Mouse (Mus musculus) megakaryocyte, embryonic 14.5 days (primary cell): Measurements from ENCODE around the gene Rptor.

Experiments used
- FLI1 ChIP-seq: IDR thresholded peaks from 2 replicates; pipeline ENCODE4 v1.6.1; 2012; ENCODE audit warnings: low read length, inconsistent platforms, mixed read lengths
- GATA1 ChIP-seq: IDR thresholded peaks from 3 replicates; pipeline ENCODE4 v1.6.1; 2012; ENCODE audit warnings: mixed read lengths, low read length, inconsistent platforms, borderline replicate concordance

GRCm38 (mm10) chr11:119806539-119806938, 203.8 kb downstream of the Rptor start:
- TF ChIP-seq GATA1 (no peak), FLI1 (no peak)
